Mouse (Mus musculus) G1E (cell line): ENCODE data around the gene Rmdn3. TPM values are rescaled to one million over a fixed set of nuclear protein-coding genes. Genes with fewer than 3 reads are reported as not detected.

ENCODE experiments used
- ATAC-seq: 2 replicates; pipeline ENCODE4 v1.8.0; 2016; ENCODE audit warnings: mild to moderate bottlenecking; ENCODE audit not compliant: insufficient number of reproducible peaks, poor library complexity, low FRiP score, severe bottlenecking; ENCODE audit errors: extremely low read depth
- DNase-seq: peaks from one replicate; pipeline ENCODE4 v3.0.0; 2012; ENCODE audit warnings: low spot score
- H3K27me3 ChIP-seq: 2 replicates; pipeline ENCODE4 v1.6.1; 2012; ENCODE audit warnings: mild to moderate bottlenecking, low read length, inconsistent platforms; ENCODE audit not compliant: insufficient read depth
- H3K36me3 ChIP-seq: replicated peaks from 2 replicates; pipeline ENCODE3; 2012; ENCODE audit warnings: mild to moderate bottlenecking, inconsistent platforms
- H3K4me1 ChIP-seq: 2 replicates; pipeline ENCODE4 v1.6.1; 2012; ENCODE audit warnings: low read depth, low read length, inconsistent platforms, mixed read lengths; ENCODE audit not compliant: insufficient read depth
- H3K4me3 ChIP-seq: 2 replicates; pipeline ENCODE4 v1.5.1; 2012; ENCODE audit warnings: low read depth, mild to moderate bottlenecking, inconsistent platforms, low read length, moderate library complexity, mixed read lengths
- H3K9me3 ChIP-seq: replicated peaks from 2 replicates; pipeline ENCODE4 v1.6.1; 2012; ENCODE audit warnings: inconsistent platforms
- CTCF ChIP-seq: IDR thresholded peaks from 2 replicates; pipeline ENCODE4 v1.5.1; 2012; ENCODE audit warnings: low read depth, low read length, inconsistent platforms, mixed read lengths
- GATA1 ChIP-seq: IDR thresholded peaks from 2 replicates; pipeline ENCODE4 v1.6.1; 2012; ENCODE audit warnings: borderline replicate concordance, low read length, inconsistent platforms, mixed read lengths
- GATA2 ChIP-seq: IDR thresholded peaks from 2 replicates; pipeline ENCODE4 v1.6.1; 2012; ENCODE audit warnings: low read depth, low read length, inconsistent platforms, borderline replicate concordance
- POLR2AphosphoS5 ChIP-seq: IDR thresholded peaks from 2 replicates; pipeline ENCODE4 v1.6.1; 2012; ENCODE audit warnings: low read depth, low read length, inconsistent platforms; ENCODE audit not compliant: insufficient replicate concordance
- TAL1 ChIP-seq: conservative IDR thresholded peaks from 2 replicates; pipeline ENCODE4 v1.6.1; 2012; ENCODE audit warnings: low read depth, low read length, inconsistent platforms, mixed read lengths
- polyA plus RNA-seq: library from polyadenylated mRNA; stranded (reverse); fragments of >175 nt; gene quantifications from 2 replicates; pipeline ENCODE4 v1.2.3, GENCODE M21; 2012
- total RNA-seq, 2 experiments: library from RNA; stranded (forward) in 1 of 2; stranded (reverse) in 1 of 2; fragments of 200-1000 nt in 1 of 2; fragments of >200 nt in 1 of 2; fragmentation: Nextera tagmentation in 1 of 2; gene quantifications; 2 replicates each; pipeline ENCODE4 v1.2.3; 2014 to 2017

Gene Rmdn3
- total and polyA plus RNA-seq, 3 experiments = 54.9 to 95.9 (median 77.4) TPM

DNA sequence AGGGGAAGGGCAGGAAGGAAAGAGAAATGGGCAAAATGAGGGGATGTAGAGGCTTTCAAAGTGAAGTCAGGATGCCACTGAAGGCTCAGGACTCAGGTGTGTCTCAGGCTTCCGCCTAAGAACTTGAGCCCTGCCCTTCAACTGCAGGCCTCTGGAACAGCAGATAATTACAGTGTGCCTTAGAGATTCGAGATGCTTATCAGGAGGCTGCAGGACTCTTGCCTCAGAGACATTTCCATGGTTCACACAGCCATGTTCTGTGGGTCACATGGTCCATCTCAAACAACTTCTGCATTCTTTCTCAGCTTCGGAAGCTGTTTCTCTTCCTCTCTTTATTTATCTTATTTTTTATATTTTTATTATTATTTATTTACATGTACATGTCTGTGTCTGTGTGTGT is 6.3 kb upstream of the Rmdn3 start:
- no peaks in the 10 kb centered on the region for H3K9me3 ChIP-seq
- DNase-seq = peak; percentile 67
- H3K4me1 ChIP-seq = peaks cover 75% of the 10 kb centered on the region
- no peaks in the 10 kb centered on the region for H3K36me3 ChIP-seq
- ATAC-seq = peak; percentile 90
- peak; percentile 87 for TF ChIP-seq TAL1
- peak; percentile 90; the same call in 1 of the 2 replicates for TF ChIP-seq GATA2
- no peak for TF ChIP-seq GATA1
- H3K27me3 ChIP-seq = no peaks in the 10 kb centered on the region
- H3K4me3 ChIP-seq = peak overlapping the region; percentile 58; the same call in 1 of the 2 replicates

DNA sequence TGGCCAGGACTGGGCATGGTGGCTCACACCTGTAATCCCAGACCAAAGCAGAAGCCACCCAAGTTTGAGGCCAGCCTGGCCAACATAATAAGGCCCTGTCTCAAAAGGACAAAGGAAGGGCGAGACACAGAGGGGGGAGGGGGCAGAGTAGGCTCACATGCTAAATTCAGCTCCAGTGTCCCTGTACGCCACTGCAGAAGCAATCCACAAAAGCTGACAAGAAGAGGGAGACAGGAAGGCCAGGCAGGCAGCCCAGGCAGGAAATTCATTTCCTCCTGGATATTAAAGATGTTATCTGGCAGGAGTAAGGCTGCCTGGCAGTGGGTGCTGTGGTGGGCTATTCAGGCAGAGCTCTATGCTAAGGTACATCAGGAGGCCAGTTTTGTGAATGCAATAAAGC is 4.4 kb upstream of the Rmdn3 start:
- Histone ChIP-seq H3K4me1 (peaks cover 66% of the 10 kb centered on the region), H3K4me3 (no peak overlapping the region; the same call in 1 of the 2 replicates), H3K27me3 (no peaks in the 10 kb centered on the region), H3K36me3 (no peaks in the 10 kb centered on the region), H3K9me3 (no peaks in the 10 kb centered on the region)
- ATAC-seq = no peak
- TF ChIP-seq GATA1 (no peak), GATA2 (no peak), POLR2AphosphoS5 (no peak), TAL1 (no peak), CTCF (no peak)
- DNase-seq = no peak

DNA sequence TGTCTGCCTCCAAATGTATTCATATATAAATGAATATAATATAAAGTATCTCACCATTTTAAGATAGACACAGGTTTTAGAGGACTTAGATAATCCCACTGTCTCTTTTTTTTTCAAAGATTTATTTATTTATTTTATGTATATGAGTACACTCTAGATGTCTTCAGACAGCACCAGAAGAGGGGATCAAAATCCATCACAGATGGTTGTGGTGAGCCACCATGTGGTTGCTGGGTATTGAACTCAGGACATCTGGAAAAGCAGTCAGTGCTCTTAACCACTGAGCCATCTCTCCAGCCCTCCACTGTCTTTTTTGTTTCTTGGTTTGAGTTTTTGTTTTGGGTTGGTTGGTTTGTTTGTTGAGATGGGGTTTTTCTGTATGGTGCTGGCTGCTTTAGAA is 1.0 kb upstream of the Rmdn3 start:
- no peaks in the 10 kb centered on the region for H3K9me3 ChIP-seq
- no peaks in the 10 kb centered on the region for H3K27me3 ChIP-seq
- peaks cover 20% of the 10 kb centered on the region for H3K36me3 ChIP-seq
- ATAC-seq (no peak), DNase-seq (no peak)
- H3K4me3 ChIP-seq = no peak overlapping the region; the same call in 1 of the 2 replicates
- no peak for TF ChIP-seq CTCF
- H3K4me1 ChIP-seq = peaks cover 65% of the 10 kb centered on the region

GRCm38 (mm10) chr2:119156081-119156680 is 653 bp downstream of the Rmdn3 start:
- no peaks in the 10 kb centered on the region for H3K27me3 ChIP-seq
- H3K4me3 ChIP-seq = peak overlapping the region; percentile 100
- H3K9me3 ChIP-seq = no peaks in the 10 kb centered on the region
- TF ChIP-seq POLR2AphosphoS5 (no peak), GATA1 (no peak), TAL1 (no peak), CTCF (no peak), GATA2 (no peak)
- no peak for ATAC-seq
- peak; percentile 25 for DNase-seq
- H3K4me1 ChIP-seq = peaks cover 62% of the 10 kb centered on the region
- H3K36me3 ChIP-seq = peaks cover 37% of the 10 kb centered on the region

DNA sequence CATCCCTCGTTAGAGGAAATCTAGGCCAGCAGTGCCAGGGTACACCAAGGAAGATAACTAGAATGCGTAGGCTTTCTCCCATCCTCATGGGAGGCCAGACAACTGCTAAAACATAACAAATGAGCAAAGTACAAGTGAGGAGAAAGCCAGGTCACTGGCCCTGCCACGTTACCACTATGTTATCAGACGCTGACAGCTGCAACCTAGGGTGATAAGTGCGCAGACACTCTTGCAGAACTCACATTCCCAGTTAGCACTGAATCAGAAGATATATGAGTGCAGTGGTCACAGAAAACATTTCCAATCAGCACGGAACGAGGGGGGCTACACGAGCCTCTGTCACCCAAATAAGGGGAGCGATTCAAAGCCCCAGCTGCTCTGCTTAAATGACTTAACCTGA is 1.4 kb downstream of the Rmdn3 start:
- H3K4me1 ChIP-seq = peaks cover 64% of the 10 kb centered on the region
- TF ChIP-seq GATA1 (no peak), CTCF (no peak), TAL1 (peak; percentile 91), POLR2AphosphoS5 (no peak), GATA2 (0 out of 2 replicates have a peak, but pooled peaks have one; percentile 57)
- DNase-seq (peak; percentile 64), ATAC-seq (peak; percentile 81)
- peaks cover 45% of the 10 kb centered on the region for H3K36me3 ChIP-seq
- H3K4me3 ChIP-seq = peak overlapping the region; percentile 100
- H3K27me3 ChIP-seq = no peaks in the 10 kb centered on the region
- no peaks in the 10 kb centered on the region for H3K9me3 ChIP-seq

GRCm38 (mm10) chr2:119154683-119155082 is 2.2 kb downstream of the Rmdn3 start:
- Histone ChIP-seq H3K9me3 (no peaks in the 10 kb centered on the region), H3K4me3 (peak overlapping the region; percentile 31; the same call in 1 of the 2 replicates), H3K27me3 (no peaks in the 10 kb centered on the region), H3K36me3 (peaks cover 52% of the 10 kb centered on the region), H3K4me1 (peaks cover 59% of the 10 kb centered on the region)
- DNase-seq = no peak
- ATAC-seq = no peak
- TF ChIP-seq CTCF (no peak), GATA1 (no peak), GATA2 (no peak), POLR2AphosphoS5 (no peak), TAL1 (no peak)
